Mouse (Mus musculus) megakaryocyte, adult 5-6 weeks (primary cell): ENCODE data around the gene Slain1. TPM values are rescaled to one million over a fixed set of nuclear protein-coding genes. Genes with fewer than 3 reads are reported as not detected.
A peak's percentile ranks its signal among the peaks of the same experiment; 100 is the strongest.

ENCODE experiments used
- ATAC-seq: 2 replicates; pipeline ENCODE4 v1.8.0; 2016; ENCODE audit warnings: mild to moderate bottlenecking, inconsistent platforms; ENCODE audit not compliant: poor library complexity, severe bottlenecking
- total RNA-seq, 2 experiments: library from RNA; stranded (forward) in 1 of 2; stranded (reverse) in 1 of 2; fragments of 153-499, 151-499 nt in 1 of 2; fragments of 221-1000, 200-1000 nt in 1 of 2; gene quantifications; 2 replicates each; pipeline versions ENCODE4 v1.2.3 to v1.2.4; 2015 to 2017

The Slain1 gene
- total RNA-seq, 2 experiments from 2014 or later = 3.5 to 8.2 TPM

DNA sequence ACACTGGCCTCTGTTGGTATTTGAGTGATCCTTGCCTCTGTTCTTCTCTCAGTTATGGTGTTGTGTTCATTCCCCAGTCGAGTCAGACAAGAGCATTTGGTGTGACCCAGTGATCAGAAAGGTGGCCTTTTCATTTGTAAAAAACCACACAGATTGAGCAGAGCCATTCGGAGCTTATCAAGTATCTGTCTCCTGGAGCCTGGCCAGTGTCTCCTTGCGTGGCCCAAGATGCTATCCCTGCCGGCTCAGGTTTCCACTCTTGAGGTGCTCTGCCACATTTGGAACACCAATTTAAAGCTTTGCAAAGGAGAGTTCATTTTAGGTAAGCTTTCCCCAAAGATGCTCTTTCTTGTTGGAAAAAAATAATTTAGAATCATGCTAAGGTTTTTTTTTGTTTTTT lies 14.4 kb downstream of the Slain1 start:
- no peak for ATAC-seq

DNA sequence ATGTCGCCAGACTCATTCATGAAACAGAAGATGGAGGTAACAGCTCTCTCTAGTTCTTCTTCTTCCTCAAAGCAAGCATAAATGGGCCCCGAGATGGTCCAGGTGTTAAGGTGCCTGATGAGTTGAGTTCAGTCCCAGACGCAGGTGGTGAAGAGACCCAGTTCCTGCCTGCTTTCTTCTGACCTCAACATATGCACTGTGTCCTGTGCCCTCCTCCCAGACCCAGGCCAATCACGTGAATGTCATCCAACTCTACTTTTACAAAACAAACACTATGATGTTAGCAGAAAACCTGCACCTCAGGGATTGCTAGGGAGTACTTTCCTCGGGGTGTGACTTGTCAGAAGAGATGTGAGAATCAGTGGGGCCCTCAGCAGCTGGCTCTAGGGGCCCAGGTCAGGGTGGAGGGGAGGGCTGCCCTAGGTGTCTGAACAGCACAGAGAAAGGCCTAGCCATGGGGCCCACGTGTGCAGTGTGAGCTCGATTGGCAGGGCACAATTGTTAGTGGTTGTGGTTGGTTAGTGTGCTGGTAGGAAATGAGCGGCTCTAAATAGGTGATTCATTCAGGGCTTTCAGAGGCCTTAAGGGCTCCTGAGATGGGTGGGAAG lies 16.4 kb downstream of the Slain1 start:
- ATAC-seq = peak; percentile 30; the same call in 1 of the 2 replicates

DNA sequence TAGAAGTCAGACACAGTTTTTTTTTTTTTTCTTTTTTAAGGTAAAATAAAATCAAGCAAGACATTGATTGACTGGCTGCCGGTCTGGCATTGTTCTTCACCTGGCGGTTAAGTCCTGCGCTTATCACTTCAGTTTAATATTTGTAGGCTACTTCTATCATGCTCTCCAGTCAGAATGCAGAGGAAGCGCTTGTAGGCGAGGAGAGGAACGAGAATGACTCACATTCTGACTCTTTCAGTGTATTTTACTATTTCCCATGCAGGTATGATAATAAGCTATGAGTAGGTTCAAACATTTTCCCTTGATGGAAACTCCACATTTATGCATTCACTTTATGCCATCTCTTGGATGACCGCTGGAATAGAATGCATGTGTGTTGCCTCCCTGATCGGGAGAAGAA lies 17.0 kb downstream of the Slain1 start:
- no peak for ATAC-seq

DNA sequence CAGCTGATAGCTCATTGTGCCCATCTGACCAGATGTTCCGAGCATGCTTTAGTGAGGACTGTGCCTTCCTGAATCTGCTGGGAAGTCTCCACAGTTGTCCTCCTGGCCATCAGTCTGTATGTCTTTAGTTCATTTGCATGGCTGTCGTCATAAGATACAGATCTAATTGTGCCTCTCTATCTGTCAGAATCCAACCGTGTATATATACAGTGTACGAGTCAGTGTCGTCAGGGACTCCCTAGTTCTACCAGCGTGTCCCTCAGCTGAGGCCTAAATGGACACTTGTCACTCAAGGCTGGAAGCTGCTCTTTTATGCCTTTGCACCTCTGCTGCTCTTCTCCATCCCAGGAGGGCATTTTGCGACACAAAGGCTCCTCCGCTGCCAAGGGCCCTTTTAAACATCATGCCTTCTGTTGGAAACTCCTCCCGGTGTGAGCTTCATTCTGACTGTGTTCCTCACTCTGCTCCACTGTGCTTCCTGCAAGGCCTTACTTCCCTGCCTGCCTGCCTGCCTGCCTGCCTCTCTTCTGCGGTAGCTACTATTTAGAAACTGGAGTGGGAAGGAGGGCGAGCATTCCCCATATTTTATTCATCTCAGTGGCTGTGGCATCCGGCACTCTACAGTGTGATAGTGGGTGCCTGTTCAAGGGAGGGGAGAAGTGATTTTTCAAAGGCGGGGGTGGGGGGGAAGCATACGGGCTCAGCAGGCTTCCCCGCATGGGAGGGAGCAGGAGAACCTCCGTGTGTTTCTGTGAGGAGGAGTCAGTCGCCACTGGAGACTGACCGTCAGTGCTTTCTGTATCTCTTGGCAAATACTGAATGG lies 29.6 kb downstream of the Slain1 start:
- ATAC-seq = no peak

GRCm38 (mm10) chr14:103680285-103680819 lies 30.3 kb downstream of the Slain1 start:
- ATAC-seq = no peak

- 0 out of 2 replicates have a peak, but pooled peaks have one; percentile 3 for ATAC-seq
Observed at GRCm38 (mm10) chr14:103682633-103683390, 32.8 kb downstream of the Slain1 start.

- peak; percentile 83 for ATAC-seq
Observed at GRCm38 (mm10) chr14:103686994-103687393, 37.0 kb downstream of the Slain1 start.

GRCm38 (mm10) chr14:103694295-103694694 lies 44.3 kb downstream of the Slain1 start:
- peak; percentile 96 for ATAC-seq

DNA sequence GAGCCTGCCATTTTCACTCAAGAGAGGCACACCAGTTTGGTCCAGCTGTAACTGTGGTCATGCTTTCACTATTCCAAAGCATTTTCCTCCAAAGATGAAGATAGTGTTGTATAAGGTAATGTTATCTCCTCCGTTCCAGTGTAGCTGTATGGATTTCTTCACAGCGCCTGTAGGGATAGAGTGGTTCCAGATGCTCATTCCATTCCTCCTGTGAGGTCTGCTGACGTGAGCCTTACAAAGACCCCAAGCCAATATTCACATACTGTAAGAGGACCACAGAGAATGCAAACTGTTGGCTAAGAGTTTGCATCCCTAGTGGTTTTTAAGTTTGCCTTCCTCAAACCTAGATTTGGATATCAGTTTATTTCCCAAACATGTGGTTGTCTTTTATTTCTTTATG lies 45.6 kb downstream of the Slain1 start:
- no peak for ATAC-seq

GRCm38 (mm10) chr14:103697101-103697500 lies 47.1 kb downstream of the Slain1 start:
- no peak for ATAC-seq

DNA sequence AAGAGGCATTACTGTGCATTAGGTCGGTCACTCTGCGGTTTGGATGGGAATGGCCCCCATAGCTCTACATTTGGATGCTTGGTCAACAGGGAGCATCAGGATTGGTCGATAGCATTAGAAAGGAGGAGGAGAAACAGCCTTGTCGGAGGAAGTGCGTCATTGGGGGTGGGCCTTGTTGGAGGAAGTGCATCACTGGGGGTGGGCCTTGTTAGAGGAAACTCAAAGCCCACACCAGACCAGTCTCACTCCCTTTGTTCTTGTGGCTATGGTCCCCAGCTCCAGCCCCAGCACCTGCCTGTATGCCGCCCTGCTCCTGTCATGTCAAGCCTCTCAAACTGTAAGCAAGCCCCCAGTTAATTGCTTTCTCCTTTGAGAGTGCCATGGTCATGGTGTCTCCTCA lies 49.3 kb downstream of the Slain1 start:
- ATAC-seq = no peak

GRCm38 (mm10) chr14:103702516-103702915 lies 52.5 kb downstream of the Slain1 start:
- no peak for ATAC-seq

DNA sequence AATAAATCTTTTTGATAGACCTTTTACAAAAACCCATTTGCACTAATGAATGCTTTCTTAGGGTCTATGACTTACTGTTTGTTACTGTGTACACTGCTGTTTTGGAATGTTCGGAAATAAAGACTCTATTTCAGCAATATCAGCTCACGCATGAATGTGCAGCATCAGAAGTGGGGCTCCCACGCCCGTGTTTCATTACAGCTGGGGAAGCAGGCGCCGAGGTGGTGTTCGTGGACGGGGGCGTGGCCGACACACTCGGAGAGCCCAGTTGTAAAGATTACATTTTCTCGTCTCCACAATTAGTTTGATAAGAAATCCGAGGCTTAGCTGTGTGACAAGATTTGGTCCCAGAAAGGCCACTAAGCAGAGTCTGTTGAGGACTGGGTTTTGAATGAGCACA lies 54.7 kb downstream of the Slain1 start:
- no peak for ATAC-seq

GRCm38 (mm10) chr14:103706347-103706746 lies 56.3 kb downstream of the Slain1 start:
- peak; percentile 61 for ATAC-seq

DNA sequence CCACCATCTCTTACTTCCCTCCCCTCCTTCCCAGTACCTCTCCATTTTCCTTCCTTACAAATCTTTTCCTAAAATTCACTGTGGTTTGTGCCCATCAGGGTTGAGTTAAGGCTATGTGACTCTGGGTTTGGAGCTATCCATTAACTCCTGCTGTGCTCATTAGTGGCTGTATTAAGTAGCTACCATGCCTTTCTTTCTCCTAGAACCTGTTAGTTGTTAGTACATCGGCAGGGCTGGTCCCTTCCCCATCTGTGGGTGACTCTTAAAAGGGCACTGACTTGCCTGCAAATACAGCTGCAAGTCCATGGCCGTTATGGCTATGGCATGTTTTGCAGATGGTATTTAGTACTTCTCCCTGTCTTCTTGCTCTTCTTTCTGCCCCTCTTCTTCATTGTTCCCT lies 58.6 kb downstream of the Slain1 start:
- ATAC-seq = no peak

- ATAC-seq = no peak
Observed at GRCm38 (mm10) chr14:103709261-103709660, 59.2 kb downstream of the Slain1 start.

GRCm38 (mm10) chr14:103712986-103713385 lies 63.0 kb downstream of the Slain1 start:
- ATAC-seq = peak; percentile 96

DNA sequence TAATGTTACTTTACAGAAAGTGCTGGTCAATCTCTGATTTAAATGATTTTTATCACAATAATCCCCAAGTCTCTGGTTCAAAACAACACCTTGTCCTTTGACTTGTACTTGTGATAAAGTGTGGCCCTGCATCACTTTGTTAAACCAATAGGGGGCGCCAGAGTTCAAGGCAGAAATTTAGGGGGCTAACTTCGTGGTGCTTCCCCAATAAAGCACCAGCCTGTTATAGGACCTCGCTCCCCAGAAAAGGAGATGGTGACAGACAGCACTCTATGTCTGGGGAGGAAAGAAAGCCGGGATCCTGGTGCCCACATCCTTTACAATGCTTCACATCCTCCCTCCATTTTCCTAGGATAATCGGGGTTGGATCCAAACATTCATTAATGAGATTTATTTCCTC lies 67.5 kb downstream of the Slain1 start:
- no peak for ATAC-seq

DNA sequence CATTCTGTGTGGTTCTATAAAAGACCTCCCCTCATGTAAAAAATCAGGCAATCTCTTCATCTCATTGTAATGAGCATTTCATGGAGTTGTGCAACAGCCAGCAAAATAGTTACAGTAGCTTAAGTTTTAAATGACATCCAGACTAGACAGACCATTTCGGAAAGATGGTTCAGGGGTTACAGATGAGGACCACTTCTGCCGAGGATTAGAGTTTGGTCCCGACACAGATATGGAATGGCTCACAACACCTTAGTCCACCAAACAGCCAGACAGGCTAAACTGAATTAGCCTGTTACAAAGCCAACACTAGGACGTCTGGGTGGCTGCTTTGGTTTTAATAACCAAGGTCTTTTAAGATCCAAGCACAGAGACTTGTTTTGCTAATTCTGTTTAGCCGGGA lies 68.0 kb downstream of the Slain1 start:
- no peak for ATAC-seq

- ATAC-seq = 0 out of 2 replicates have a peak, but pooled peaks have one; percentile 16
Observed at GRCm38 (mm10) chr14:103718393-103718792, 68.4 kb downstream of the Slain1 start.
